Mouse (Mus musculus) ES-CJ7 (cell line): ENCODE data around the gene A230050P20Rik.

ENCODE experiments used
- DNase-seq: peaks from one replicate; pipeline ENCODE4 v3.0.0; 2011; ENCODE audit warnings: low read depth, low spot score

A230050P20Rik gene

DNA sequence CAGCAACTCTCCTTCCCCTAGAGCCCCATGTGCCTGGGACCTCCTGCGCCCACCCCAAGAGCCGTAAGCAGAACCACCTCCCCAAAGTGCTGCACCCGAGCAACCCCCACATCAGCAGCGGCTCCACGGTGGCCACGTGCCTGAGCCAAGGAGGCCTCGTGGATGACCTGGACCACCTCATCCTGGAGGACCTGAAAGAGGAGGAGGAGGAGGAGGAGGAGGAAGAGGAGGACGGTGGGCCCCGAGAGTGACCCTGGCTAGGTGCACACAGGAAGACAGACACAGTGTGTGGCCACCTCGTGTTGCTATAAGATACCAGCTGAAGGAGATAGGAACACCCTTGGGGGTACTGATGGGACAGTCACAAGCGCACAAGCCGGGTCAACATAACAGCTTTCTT lies 5.1 kb downstream of the A230050P20Rik start:
- no peak for DNase-seq

DNA sequence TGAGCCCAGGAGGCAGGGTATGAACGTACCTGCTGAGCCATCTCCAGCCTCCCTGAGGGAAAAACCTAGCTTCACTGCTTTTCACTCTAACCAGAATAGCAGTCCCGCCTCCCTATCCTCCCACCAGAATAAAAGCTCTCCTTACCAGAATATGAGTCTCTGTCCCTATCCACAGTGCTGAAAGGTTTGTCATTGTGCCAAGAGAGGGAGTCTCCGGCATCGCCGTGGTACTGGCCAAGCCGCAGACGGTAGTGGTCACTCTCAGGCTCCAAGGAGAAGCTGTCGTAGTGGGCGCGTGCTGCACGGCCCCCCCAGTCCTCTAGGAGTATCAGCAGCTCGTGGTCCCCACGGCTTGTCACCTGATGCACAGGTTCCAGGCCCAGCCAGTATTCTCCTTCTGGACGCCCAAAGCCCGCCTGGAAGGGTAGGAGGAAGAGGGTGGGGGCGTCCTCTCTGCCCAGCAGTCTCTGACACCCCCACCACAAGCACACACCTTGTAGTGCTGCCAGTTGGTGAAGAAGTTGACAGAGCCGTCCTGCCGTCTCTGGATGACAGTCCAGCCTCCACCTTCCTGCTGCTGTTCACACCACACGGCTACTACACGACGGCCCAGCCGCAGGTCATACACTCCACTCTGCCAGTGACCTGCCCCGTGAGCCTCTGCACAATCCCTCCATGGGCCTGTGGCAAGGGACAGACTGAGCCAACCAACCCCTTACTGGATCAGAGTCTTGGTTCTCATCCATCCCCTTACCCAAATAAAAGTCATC lies 6.8 kb downstream of the A230050P20Rik start:
- peak; percentile 59 for DNase-seq

DNA sequence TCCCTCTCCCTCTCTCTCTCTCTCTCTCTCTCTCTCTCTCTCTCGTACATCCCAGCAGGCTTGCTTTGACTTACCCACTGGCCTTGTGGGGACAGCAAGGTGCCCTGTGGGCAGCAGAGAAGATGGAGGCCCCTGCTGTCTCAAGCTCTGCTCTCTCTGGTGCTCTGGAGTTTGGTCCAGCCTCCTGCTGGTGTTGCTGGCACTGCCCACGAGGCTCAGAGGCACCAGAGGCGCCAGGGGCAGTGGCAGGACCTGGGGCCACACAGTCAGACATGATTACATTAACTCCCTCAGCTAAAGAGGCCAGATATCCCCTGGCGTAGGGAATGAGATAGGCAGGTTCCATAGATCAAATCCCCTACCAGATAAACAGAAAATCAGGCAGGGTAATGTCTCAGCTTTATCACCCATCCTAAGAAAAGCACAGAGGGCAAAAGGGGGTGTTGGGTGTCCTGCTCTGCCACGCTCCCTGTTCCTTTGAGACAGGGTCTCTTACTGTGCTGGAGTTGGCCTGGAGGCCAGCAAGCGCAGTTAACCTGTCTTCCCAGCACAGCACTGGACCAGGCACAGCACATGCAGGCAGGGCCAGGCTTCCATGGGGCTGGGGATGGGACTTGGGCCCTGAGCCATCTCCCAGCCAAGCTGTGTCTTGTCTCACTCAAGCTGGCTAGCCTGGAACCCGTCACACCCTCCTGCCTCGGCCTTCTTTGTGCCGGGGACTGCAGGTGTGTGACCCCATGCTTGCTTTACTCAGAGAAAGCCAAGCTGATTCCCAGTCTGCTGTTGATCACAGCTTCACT lies 8.1 kb downstream of the A230050P20Rik start:
- DNase-seq: no peak

DNA sequence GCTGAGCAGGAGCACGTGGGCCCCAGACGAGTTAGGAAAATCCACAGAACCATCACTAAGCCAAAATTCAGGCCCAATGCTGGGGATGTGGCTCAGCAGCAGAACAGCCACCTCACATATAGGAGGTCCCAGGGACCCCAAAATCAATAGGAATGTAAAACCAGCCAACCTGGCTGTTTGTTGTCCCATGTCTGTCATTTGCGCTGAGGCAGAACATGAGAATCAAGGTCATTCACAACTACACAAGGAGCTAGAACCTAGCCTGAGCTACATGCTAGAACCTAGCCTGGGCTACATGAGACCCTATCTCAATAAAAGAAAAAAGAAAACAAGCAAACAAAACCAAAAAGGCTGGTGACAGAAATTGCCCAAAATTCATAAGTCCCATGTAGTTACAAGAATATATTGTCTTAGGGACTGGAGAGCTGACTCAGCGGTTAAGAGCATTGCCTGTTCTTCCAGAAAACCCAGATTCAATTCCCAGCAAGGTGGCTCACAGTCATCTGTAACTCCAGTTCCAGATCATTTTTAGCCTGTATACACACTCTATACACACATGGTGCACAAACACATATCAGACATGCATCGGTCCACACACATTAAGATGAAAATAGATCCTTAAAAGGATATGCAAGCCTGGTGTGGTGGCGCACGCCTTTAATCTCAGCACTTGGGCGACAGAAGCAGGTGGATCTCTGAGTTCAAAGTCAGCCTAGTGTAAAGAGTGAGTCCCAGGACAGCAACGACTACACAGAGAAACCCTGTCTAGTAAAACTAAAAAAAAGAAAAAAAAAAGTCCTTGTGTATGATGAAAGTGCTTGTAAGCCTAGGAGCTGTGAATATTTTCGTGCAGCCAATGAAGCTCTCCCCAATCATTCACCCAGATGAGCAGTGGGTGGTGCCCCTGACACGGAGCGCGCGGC lies 8.9 kb downstream of the A230050P20Rik start:
- DNase-seq: no peak

DNA sequence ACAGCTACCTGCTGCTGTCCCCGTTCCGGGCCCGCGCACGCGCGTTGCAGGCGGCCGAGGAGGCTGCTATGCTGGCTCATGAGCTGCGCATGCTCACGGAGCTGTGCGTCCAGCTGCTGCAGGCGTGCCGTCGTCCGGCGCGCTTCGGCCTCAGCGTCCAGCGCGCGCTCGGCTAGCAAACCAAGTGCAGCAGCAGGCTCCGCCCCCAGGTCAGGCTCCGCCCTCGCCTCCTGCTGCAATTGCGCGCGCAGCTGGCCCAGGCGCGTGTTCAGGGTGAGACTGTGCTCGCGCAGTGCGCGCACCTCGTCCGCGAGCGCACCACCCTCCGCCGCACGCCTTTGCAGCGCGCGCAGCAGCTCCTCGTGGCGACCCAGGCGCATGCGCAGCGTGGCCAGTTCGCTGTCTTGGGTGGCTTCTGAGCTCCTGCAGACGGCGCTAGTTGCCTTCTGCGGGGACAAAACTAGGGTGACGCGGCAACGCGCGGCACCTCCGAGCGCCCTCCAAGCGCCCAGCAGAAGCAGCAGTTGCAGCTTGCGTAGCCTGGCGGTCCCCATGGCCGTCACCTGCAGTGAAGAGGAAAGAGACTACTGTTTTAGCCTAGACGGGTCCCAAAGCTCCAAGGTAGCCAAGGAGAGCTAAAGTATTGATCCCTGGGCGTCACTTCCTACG lies 9.7 kb downstream of the A230050P20Rik start:
- DNase-seq: peak; percentile 99

DNA sequence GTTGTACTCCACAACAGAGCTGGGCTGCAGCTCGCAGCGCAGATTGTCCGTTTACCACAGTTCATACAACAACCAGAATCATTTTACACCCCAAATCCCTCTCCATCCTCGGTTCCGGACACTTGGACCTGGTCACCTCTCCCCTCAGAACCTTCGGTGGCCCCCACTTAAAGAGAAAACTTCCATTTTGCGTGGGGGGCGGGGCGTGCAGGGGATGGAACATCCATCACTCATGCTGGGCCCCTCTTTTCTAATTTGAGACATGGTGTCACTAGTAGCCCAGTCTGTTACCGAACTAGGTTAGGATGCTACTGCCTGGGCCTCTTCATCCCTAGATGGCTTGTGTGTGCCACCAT lies 10.2 kb downstream of the A230050P20Rik start:
- DNase-seq: no peak

DNA sequence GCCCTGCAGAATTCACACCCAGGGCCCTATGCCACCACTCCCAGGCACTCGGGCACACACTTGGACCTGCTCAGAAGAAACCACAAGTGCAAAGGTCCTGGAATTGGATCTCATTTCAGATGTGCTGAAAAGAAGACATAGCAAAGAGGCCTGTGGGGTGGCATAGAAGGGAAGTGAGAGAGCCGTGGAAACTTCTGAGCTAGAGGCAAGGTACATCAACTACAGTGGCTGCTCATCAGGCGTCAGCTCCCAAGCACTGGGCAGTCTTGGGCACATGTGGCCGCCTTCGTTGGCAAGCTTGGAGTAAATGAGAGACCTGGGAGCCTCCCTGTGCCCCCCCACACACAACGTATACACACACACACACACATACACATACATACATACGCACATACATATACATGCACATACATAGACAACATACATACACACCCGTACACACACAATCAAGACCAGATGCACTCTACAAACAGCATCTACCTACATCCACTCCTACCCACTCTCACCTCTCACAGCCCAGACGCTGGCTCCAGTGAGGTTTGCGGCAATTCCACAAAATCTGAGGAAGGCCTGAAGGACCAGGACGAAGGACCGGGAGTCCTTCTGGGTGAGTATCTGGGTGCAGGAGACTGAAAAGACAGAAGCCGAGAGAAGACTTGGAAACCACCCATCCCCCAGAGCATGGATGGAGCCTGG lies 10.8 kb downstream of the A230050P20Rik start, which contains the start of gene Angptl6:
TSS of gene Angptl6 (minus strand) at position 631 of the 696 bp plus-strand sequence.
- DNase-seq: no peak

DNA sequence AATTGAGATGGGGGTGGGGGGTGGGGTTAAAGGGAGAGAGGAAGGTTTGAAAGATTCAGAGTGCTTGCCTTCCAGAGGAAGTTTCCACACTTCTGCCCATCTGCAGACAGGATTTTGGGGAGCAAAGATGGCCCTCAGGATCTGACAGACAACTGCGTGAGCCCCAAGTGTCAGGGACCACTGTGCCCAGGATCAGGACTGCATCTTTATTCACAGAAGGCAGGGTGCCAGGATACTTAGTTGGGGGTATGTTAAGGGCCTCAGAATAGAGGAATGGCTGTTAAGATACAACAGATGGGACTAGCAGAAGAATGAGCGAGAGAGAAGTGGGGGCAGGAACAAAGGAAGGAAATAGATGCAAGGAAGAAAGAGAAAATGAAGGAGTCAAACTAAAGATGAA lies 18.1 kb downstream of the A230050P20Rik start:
- DNase-seq: no peak

DNA sequence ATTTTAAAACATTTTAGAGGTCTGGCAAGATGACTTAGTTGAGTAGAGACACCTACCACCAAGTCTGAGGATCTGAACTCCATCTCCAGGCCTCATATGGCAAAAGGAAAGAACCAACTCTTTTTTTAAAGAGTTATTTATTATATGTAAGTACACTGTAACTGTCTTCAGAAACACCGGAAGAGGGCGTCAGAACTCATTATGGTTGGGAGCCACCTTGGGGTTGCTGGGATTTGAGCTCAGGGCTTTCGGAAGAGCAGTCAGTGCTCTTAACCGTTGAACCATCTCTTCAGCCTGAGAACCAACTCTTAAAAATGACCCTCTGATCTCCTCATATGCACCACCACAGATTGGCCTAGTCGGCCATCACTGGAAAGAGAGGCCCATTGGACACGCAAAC lies 18.7 kb downstream of the A230050P20Rik start:
- DNase-seq: peak; percentile 55

DNA sequence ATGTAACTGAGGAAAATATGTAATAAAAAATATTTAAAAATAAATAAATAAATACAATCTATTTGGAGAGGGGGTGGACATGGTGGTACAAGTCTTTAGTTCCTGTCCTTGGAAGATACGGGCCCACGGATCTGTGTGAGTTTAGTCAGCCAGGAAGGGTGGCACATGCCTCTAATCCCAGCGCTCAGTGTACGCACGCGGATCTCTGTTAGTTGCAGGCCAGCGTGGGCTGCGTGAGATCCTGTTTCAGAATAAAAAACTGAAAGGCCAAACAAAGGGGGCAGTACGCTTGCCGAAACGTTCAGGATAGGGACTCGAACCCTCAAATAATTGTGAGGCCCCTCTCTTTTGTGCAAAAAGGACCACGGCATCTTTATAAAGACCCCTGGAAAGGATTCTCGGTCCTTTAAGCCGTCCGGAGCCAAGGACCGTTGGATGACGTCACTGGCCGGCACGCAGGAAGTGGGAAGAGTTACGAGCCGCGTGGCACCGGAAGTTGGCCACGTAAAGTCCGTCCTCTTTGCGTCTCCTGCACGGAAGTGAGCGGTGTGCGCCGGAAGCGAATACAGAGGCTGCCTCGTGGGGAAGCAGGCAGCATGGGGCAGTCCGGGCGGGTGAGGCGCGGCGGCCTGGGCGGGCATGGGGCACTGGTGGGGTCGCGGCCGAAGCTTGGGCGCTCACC lies 19.4 kb downstream of the A230050P20Rik start, which contains the start of gene Ppan:
TSS of gene Ppan (plus strand) at position 472 of the 682 bp plus-strand sequence.
- DNase-seq: peak; percentile 97

DNA sequence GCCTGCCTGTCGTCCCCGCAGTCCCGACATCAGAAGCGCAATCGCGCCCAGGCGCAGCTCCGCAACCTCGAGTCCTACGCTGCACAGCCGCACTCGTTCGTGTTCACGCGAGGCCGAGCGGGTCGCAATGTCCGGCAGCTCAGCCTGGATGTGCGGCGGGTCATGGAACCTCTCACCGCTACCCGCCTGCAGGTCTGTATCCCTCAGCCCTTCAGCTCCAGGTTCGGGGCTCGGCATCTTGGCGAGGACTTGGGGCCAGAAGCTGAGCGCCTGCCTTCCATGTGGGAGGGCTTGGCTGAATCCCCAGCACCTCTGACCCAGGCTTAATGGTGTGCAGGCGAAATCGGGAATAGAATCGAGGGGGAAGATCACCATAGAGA lies 19.9 kb downstream of the A230050P20Rik start:
- no peak for DNase-seq

DNA sequence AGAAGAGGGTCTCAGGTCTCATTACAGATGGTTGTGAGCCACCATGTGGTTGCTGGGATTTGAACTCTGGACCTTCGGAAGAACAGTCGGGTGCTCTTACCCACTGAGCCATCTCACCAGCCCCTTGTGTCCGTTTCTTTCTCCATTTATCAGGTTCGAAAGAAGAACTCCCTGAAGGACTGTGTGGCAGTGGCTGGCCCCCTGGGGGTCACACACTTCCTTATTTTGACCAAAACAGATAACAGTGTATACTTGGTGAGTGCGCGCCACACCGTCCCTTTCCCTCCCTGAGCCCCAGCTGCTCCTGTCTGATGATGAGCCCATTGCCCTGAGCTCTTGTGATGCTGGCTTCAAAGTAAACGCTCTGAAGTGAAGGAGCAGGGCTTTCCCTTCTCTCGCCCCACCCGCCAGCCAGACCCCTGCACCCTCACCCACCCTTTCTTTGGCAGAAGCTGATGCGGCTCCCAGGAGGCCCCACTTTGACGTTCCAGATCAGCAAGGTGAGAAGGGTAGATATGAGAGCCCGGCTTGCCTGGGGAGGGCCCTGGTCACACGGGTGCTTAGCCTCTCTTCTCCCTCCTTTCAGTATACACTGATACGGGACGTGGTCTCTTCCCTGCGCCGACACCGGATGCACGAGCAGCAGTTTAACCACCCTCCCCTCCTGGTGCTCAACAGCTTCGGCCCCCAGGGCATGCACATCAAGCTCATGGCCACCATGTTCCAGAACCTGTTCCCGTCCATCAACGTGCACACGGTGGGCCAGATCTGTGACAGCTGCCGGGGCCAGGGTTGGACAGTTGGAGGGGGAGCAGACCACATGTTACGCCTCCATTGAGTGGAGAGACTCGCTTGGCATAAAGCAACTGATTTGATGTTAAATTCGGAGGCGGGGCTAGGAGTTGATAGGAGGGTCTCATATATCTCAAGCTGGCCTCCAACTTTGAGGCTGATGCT lies 21.0 kb downstream of the A230050P20Rik start:
- DNase-seq: no peak

DNA sequence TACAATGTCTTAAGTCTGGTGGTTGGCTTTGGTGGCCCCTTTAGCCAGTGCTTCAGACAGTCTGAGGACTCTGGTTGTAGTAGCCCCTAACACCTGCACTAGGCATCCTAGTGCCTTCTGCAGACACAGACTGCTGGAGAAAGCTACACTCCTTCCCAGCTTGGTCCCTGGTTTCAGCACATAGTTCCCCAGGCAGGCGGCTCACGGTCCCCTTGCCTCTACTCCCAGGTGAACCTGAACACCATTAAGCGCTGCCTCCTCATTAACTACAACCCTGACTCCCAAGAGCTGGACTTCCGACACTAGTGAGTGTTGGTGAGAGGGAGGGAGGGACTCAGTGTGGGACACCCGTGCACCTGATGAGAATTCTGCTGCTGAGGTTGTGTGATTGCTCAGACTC lies 22.0 kb downstream of the A230050P20Rik start:
- DNase-seq: no peak

DNA sequence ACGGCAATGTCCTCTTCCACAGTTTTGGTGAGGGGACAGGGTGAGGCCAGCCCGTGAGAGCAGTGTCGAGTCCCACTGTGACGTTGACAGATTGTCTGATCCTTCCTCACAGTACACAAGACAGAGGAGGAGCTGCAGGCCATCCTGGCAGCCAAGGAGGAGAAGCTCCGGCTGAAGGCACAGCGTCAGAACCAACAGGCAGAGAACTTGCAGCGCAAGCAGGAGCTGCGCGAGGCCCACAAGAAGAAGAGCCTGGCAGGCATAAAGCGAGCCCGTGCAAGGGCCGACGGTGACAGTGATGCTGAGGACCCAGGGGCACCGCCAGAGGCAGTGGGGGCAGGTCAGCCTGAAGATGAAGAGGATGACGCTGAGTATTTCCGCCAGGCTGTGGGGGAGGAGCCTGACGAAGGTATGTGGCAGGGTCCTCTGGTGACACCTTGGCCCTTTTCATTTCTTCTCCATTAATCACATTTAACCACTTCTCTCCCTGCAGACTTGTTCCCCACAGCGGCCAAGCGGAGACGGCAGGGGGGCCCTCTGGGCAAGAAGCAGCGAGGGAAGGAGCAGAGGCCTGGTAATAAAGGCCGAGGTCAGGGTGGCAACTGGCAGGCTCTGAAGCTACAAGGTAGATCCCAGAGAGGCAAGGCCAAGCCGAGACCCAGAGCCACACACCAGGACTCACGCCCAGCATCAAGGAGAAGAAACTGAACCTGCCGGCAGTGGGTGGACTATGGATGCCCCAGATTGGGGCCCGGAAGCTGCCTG lies 23.1 kb downstream of the A230050P20Rik start:
- DNase-seq: no peak

DNA sequence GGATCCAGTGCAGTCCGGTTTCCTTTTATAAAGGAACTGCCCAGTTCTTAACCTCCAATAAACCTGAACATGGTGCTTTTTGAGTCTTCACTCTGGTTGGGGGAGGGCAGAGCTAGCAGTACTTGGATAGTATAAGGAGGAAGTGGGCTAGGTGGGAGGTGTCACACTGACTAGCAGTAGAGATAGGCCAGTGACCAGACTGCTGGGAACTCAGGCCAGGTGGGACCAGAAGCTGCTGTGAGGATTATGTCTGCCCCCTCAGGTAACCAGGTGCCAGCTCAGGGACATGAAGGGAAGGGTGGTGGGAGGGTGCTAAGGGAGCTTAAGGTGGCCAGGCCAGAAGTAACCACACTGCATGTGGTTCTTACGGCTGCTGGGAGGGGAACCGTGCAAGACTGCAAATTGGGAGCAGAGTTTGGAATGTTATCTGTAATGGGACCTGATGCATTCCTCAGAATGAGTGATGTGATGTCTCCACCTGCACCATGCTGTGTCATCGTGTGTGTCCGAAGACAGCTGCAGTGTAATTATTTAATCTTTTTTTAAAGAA lies 23.7 kb downstream of the A230050P20Rik start:
- peak; percentile 50 for DNase-seq

DNA sequence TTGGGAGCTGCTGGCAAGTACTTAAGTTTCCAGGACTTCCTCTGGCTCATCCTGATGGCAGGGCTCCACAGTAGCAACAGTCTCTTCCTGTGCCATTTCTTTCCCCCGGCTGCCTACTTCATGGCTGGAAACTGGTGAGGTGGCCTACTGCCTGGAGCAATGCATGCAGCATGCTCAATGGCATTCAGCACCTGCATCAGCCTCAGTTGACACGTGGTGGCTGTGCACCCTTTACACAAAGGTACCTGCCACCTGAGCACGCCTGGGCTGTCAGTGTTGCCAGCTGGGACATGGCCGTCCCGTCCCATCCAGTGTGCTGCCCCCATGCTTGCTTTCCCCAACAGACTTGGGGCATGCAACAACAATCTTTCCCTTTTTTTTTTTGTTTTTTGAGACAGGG lies 24.6 kb downstream of the A230050P20Rik start:
- no peak for DNase-seq

DNA sequence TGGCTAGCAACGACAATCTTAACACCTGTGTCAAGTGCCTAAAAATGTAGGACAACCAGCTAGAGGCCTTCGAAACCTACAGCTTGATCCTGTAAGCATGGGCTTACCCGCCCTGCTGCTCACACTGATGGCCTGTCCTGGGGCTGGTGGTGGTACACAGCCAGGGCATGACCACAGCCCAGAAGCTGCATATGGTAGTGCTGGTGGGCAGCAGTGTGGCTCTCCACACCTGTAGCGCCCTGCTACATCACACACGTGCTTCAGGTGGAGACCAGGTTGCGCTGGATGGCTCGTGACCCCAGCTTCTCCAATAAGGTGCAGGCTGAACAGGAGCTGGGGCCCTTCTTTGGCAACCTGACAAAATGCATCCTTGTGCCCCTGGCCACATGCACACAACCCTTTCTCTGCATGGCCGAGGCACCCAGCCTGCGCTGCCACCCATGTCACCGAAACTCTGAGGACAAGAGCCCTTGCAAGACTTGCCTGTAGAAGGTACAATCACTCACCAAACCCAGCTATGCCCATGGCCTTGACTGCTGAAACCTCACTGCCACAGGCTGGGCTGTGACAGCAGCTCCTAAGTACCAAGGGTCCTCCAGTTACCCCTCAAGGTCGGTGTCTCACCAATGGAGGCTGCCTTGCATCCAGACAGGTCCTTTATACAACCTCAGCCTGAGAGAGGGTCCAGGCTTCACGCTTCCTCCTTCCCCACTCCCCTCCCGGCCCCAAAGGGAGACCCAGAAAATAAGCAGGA lies 25.3 kb downstream of the A230050P20Rik start:
- DNase-seq: no peak
